Mouse (Mus musculus) lung, embryonic 14.5 days (tissue): ENCODE results near the gene Inka2. TPM values are rescaled to one million over a fixed set of nuclear protein-coding genes. Genes with fewer than 3 reads are reported as not detected.
A peak's percentile ranks its signal among the peaks of the same experiment; 100 is the strongest.
"Not testable (repeated sequence)": the region's sequence is repeated elsewhere in the genome, so short reads cannot be mapped to it uniquely, and the experiment has no call there.

Experiments
- ATAC-seq: fragments of 200-750 bp; cut with Nextera tagmentation; 2 replicates; pipeline ENCODE4 v1.8.0; 2017; ENCODE audit warnings: mild to moderate bottlenecking, moderate TSS enrichment, moderate library complexity; ENCODE audit not compliant: insufficient read depth
- DNase-seq: peaks from one replicate; pipeline ENCODE4 v3.0.0-alpha.2; 2015
- H3K27ac ChIP-seq: fragments of 300-500 bp; sonication (generic); 2 replicates; pipeline ENCODE4 v1.5.1; 2014; ENCODE audit warnings: low read depth, mild to moderate bottlenecking, moderate library complexity
- H3K27me3 ChIP-seq: fragments of 300-500 bp; sonication (generic); 2 replicates; pipeline ENCODE4 v1.6.1; 2014; ENCODE audit warnings: low read length, control low read depth; ENCODE audit not compliant: insufficient read depth
- H3K36me3 ChIP-seq: fragments of 300-500 bp; sonication (generic); 2 replicates; pipeline ENCODE4 v1.6.1; 2014; ENCODE audit warnings: control low read depth; ENCODE audit not compliant: insufficient read depth
- H3K4me1 ChIP-seq: fragments of 300-500 bp; sonication (generic); 2 replicates; pipeline ENCODE4 v1.6.1; 2014; ENCODE audit warnings: antibody characterized with exemption, control low read depth; ENCODE audit not compliant: insufficient read depth
- H3K4me2 ChIP-seq: fragments of 300-500 bp; sonication (generic); 2 replicates; pipeline ENCODE4 v1.6.1; 2014; ENCODE audit warnings: mild to moderate bottlenecking
- H3K4me3 ChIP-seq: fragments of 300-500 bp; sonication (generic); 2 replicates; pipeline ENCODE4 v1.5.1; 2014; ENCODE audit warnings: low read depth, low read length
- H3K9ac ChIP-seq: fragments of 300-500 bp; sonication (generic); 2 replicates; pipeline ENCODE4 v1.6.1; 2014
- H3K9me3 ChIP-seq: fragments of 300-500 bp; sonication (generic); 2 replicates; pipeline ENCODE4 v1.6.1; 2016; ENCODE audit warnings: low read depth, low read length, control low read depth
- CTCF ChIP-seq: IDR thresholded peaks from 2 replicates; pipeline ENCODE4 v1.5.1; 2016; ENCODE audit warnings: antibody characterized with exemption, low read depth
- WGBS: fragments of 180-500 bp; shearing (Covaris S2); extraction: QIAGEN DNeasy Blood & Tissue Kit; methylation state at CpG from one replicate; pipeline ENCODE4 v1.1.7; 2014; 5-methylcytosine and 5-hydroxymethylcytosine counted together
- polyA plus RNA-seq: library from polyadenylated mRNA; unstranded; fragments of >200 nt; fragmentation: Nextera tagmentation; extraction: Ambion mirVana; gene quantifications from 2 replicates; pipeline ENCODE4 v1.2.1, GENCODE M21; 2014

Inka2 gene
- polyA plus RNA-seq, 1 experiment from 2014 or later = 1.2 TPM

DNA sequence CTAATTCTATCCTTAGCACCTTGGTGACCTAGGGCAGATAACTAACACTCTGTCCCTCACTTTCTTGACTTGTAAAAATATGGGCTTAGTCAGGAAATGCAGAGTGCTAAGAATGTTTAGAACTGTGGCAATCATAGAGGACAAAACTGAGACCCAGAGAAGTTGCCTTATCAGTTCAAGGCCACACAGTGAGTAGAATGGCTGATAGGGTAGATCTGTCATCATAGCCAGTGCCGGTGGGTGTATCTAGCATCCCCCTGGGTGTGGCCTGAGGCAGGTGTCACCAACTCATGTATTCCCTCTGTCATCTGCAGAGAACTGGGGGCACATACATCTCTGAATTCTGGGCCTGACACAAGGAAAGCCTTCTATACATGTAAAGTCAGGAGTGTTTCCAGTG is 6.1 kb upstream of the Inka2 start:
- Histone ChIP-seq H3K9ac (no peak overlapping the region), H3K4me1 (peaks cover 10% of the 10 kb centered on the region), H3K27ac (no peak overlapping the region), H3K4me2 (no peak overlapping the region), H3K4me3 (no peak overlapping the region), H3K36me3 (no peaks in the 10 kb centered on the region), H3K9me3 (no peaks in the 10 kb centered on the region), H3K27me3 (no peaks in the 10 kb centered on the region; the same call in 1 of the 2 replicates)
- no peak for ATAC-seq
- no peak for TF ChIP-seq CTCF
- no peak for DNase-seq
- 35% methylated on average over 1 of the region's 1 CpGs for WGBS

DNA sequence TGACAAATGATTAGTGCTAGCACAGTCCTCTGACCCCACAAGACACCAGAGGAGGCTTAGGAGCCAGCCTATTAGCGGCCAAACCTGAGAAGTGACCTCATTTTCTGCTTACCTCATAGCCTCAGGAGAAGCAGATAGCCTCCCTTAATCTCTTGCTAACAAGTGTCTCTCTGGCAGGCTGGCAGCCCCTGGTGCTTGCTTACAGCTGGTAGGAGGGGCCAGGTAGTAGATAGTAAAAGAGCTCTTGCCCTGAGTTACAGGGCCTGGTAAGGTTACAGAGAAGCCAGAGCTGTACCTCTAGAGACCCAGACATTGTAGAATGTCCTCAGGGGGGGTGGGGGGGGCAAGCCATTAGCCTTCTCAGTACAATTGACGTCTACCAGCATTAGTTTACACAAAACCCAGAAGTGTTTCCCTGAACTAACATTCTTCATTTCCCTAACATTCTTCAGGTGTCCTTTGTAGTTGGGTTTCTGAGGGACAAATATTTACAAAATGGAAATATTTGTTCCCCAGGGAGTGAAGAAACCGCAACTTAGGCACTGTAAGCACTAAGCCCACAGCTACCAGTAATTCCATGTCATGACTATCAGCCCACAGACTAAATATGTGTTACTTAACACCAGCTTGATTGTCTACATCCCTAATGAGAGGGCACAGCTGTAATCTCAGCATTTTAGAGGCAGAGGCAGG is 5.0 kb upstream of the Inka2 start:
- Histone ChIP-seq H3K4me3 (no peak overlapping the region), H3K4me1 (peaks cover 13% of the 10 kb centered on the region), H3K36me3 (no peaks in the 10 kb centered on the region), H3K9me3 (no peaks in the 10 kb centered on the region), H3K4me2 (no peak overlapping the region), H3K27ac (peak overlapping the region; percentile 55; the same call in 1 of the 2 replicates), H3K27me3 (no peaks in the 10 kb centered on the region), H3K9ac (no peak overlapping the region)
- ATAC-seq (peak; percentile 57), DNase-seq (no peak)
- no peak for TF ChIP-seq CTCF
- WGBS = 22% methylated on average over 3 of the region's 3 CpGs

DNA sequence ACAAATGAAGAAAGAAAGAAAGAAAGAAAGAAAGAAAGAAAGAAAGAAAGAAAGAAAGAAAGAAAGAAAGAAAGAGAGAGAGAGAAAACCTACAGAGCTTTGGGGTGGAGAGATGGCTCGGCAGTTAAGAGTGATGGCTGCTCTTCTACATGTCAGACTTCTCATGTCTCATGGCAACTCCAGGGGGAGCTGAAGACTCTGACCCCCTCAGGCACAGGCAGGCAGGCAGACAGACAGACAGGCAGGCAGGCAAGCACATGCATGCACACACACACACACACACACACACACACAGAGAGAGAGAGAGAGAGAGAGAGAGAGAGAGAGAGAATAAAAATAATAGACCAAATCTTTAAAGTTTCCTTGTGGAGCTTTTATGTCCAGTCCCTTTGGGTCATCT is 3.6 kb upstream of the Inka2 start:
- H3K9me3 ChIP-seq, H3K36me3 ChIP-seq, H3K9ac ChIP-seq, H3K4me3 ChIP-seq, H3K4me2 ChIP-seq, ATAC-seq, H3K27me3 ChIP-seq, H3K27ac ChIP-seq, DNase-seq: not testable (repeated sequence)
- peaks cover 14% of the 10 kb centered on the region for H3K4me1 ChIP-seq
- 32% methylated on average over 1 of the region's 1 CpGs for WGBS

DNA sequence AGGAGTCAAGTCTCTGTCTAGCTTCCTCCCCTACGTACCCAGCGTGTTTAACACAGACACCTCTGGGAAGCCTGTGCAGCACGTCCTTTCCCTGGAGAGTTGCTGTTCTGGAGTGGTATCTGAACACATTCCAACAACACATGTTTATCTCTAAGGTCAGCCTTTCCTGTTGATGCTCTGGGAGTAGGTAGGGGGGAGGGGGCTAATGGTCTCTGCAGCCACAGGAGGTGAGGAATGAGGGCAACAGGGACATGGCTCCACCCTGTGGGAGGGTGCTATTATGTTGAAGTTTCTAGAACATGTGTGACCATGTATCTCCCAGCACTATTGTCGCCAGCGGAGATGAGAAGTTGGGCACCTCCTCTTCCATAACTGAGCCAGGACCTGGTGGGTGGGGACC is 3.0 kb upstream of the Inka2 start:
- H3K4me1 ChIP-seq = peaks cover 18% of the 10 kb centered on the region
- H3K27ac ChIP-seq = no peak overlapping the region
- no peak for TF ChIP-seq CTCF
- H3K36me3 ChIP-seq = no peaks in the 10 kb centered on the region
- no peak overlapping the region for H3K4me3 ChIP-seq
- ATAC-seq = no peak
- WGBS = 38% methylated on average over 5 of the region's 5 CpGs
- H3K4me2 ChIP-seq = 0 out of 2 replicates have a peak overlapping the region, but pooled peaks have one; percentile 10
- H3K9ac ChIP-seq = no peak overlapping the region
- H3K9me3 ChIP-seq = no peaks in the 10 kb centered on the region
- DNase-seq = no peak
- no peaks in the 10 kb centered on the region for H3K27me3 ChIP-seq

DNA sequence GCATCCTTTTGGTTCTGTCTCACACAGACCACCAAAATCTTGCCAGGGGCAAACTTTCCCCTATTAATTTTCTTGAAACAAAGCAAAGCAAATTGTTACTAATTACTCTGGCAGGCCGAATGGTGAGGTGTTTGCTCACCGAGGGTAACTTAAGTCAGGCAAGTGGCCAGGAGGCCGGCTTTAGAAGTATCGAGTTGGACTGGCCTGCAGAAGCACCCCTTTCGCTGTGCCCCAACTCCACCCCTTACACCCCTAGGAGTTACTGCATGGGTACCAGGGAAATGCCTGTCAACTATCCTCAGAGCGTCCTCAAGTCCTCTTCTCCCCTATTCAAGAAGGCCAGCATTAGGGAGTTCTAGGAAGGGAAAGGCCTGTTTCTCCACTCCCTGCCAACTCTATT is 828 bp upstream of the Inka2 start:
- H3K36me3 ChIP-seq = no peaks in the 10 kb centered on the region
- ATAC-seq (no peak), DNase-seq (no peak)
- no peaks in the 10 kb centered on the region for H3K27me3 ChIP-seq
- no peak overlapping the region for H3K9ac ChIP-seq
- H3K4me1 ChIP-seq = peaks cover 19% of the 10 kb centered on the region
- H3K4me2 ChIP-seq = no peak overlapping the region
- 45% methylated on average over 6 of the region's 6 CpGs for whole genome bisulfite sequencing
- no peak overlapping the region for H3K4me3 ChIP-seq
- peak overlapping the region; percentile 38; the same call in 1 of the 2 replicates for H3K27ac ChIP-seq
- no peak for TF ChIP-seq CTCF
- no peaks in the 10 kb centered on the region for H3K9me3 ChIP-seq

DNA sequence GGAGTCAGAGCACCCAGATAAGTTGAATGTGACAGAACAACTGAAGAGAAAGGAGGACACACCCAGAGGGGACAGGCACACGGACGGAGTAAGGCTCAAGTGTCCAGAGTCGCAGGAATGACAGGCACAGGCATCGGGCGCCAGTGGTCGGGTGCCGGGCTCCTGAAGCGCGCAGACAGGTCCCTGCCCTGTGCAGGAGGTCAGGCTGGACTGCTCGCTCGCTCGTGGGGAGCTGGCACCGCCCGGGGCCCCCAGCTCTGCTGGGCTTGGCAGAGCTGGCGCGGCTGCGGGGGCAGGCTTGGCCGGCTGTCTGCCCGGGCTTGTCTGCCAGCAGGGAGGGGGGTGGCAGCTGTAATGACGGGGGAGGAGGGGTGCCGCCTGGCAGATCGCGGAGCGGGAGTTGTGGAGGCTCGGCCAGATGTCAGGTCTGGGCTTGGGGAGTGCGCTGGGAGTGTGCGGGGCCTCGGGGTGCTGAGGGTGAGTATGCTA is 706 bp downstream of the Inka2 start:
- Histone ChIP-seq H3K9ac (peak overlapping the region; percentile 63), H3K4me2 (peak overlapping the region; percentile 99), H3K27ac (peak overlapping the region; percentile 39; the same call in 1 of the 2 replicates), H3K4me1 (peaks cover 21% of the 10 kb centered on the region), H3K4me3 (peak overlapping the region; percentile 58), H3K27me3 (no peaks in the 10 kb centered on the region), H3K9me3 (no peaks in the 10 kb centered on the region), H3K36me3 (no peaks in the 10 kb centered on the region)
- WGBS = under 1% methylated on average over 28 of the region's 28 CpGs
- no peak for TF ChIP-seq CTCF
- ATAC-seq (peak; percentile 42), DNase-seq (no peak)

DNA sequence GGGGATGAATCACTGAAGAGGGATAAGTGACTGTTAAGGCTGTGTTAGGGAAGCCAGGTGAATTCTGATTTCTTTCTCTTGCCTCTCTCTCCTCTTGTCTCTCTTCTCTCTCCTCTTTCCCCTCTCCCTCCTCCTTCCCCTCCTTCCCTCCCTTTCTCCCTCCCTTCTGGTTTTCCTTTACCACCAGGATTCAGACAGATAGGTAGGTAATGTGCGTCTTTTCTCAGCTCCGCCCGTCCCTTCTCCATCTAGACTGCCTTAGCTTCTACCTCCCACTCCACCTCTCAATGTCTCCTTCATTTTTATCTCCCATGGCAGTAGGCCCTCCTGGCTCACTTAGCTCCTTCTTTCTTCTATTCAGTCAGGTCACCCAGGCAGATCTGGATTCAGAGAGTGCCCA is 1.2 kb downstream of the Inka2 start:
- Histone ChIP-seq H3K4me2 (peak overlapping the region; percentile 99), H3K9ac (peak overlapping the region; percentile 63), H3K4me3 (peak overlapping the region; percentile 58), H3K36me3 (no peaks in the 10 kb centered on the region), H3K9me3 (no peaks in the 10 kb centered on the region), H3K27me3 (no peaks in the 10 kb centered on the region), H3K27ac (no peak overlapping the region), H3K4me1 (peaks cover 25% of the 10 kb centered on the region)
- ATAC-seq (no peak), DNase-seq (no peak)
- 34% methylated on average over 3 of the region's 3 CpGs for WGBS
- TF ChIP-seq CTCF = no peak
